Mouse (Mus musculus): ENCODE measurements around the gene Rnls.

Rnls gene

DNA sequence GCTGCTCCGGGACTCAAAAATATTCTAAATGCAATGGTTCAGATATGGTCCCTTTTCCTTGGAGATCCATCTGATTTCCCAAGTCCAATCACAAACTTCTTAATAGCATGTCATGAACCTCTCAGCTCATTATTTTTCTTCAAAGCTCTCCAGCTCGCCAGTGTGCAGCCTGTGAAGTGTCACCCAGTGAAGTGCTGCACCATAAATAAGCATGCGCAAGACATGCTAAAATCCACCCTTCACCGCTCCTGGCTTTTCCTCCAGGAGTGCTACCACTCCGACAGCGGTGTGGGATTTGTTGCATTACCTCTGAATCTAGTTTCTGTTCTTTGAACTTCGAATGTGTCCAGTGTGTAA is 289.3 kb downstream of the Rnls start:
- DNase-seq (ENCODE audit: low read depth), result no peak

- DNase-seq (ENCODE audit: low read depth), result peak; percentile 73
These were observed 289.9 kb downstream of the Rnls start for GRCm38 (mm10) chr19:33102008-33102782.

DNA sequence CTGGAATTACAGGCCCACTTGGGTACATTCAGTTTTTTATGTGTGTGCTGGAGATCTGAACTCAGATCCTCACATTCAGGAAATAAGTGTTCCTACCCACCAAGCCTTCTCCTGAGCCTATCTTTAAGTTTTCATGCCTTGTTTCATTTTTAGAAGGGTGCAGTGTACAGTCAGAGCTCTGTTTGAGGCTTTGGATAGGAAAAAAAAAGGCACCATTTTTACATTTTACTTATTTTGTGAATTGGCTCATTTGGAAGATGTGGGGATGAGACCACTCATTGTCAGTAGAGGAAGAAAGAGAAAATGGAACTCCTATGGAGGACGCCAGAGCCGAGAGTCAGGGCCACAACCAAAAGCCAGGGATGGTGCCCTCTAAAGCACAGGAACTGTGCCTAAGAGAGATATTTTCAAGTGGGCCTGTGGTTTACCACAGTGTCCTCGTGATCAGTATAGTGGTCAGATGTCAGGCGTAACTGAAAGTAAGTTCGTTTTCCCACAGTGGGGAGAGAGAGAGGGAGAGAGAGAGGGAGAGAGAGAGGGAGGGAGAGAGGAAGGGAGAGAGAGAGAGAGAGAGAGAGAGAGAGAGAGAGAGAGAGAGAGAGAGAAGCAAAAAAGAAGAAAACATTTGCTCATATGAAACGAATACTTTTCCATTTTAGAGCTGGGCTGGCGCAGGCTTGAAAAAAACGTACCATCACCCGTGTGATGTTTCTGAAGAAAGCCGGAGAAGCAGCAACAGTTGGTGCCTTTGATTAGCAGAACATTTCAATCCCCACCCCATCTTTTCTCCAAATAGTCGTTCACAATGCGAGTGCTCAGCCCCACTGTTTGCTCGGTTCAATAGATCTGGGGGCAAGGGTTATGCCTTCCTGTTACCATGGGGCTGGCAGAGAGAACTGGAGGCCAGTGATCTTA is 290.7 kb downstream of the Rnls start:
- DNase-seq (ENCODE audit: low read depth), result peak; percentile 79

DNA sequence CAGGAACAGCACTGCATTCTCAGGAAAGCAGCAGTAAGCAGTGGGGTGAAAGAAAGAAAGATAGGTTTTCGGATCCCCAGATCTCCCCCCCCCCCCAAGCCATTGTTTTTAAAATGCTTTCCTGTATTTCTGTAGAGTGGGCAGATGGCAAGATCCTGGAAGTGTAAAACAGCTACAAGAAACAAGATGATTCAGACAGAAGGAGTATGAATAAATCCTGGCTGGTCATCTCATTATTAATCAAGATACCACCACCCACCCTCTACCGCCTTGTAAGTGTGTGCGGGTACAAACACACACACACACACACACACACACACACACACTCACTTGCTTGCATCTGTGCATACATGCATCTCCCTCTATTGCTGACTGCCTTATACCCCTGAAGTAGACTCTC is 291.5 kb downstream of the Rnls start:
- no peak for DNase-seq (ENCODE audit: low read depth)

- no peak for DNase-seq (ENCODE audit: low read depth)
These were observed 292.1 kb downstream of the Rnls start for GRCm38 (mm10) chr19:33100031-33100430.

- DNase-seq (ENCODE audit: low read depth), result no peak
These were observed 292.8 kb downstream of the Rnls start for GRCm38 (mm10) chr19:33099201-33099788.

- no peak for DNase-seq (ENCODE audit: low read depth)
These were observed 294.4 kb downstream of the Rnls start for GRCm38 (mm10) chr19:33097691-33098090.

- no peak for DNase-seq (ENCODE audit: low read depth)
These were observed 295.5 kb downstream of the Rnls start for GRCm38 (mm10) chr19:33096581-33096980.

GRCm38 (mm10) chr19:33092575-33092974 is 299.5 kb downstream of the Rnls start:
- no peak for DNase-seq (ENCODE audit: low read depth)

GRCm38 (mm10) chr19:33091324-33091723 is 300.8 kb downstream of the Rnls start:
- DNase-seq (ENCODE audit: low read depth), result no peak

DNA sequence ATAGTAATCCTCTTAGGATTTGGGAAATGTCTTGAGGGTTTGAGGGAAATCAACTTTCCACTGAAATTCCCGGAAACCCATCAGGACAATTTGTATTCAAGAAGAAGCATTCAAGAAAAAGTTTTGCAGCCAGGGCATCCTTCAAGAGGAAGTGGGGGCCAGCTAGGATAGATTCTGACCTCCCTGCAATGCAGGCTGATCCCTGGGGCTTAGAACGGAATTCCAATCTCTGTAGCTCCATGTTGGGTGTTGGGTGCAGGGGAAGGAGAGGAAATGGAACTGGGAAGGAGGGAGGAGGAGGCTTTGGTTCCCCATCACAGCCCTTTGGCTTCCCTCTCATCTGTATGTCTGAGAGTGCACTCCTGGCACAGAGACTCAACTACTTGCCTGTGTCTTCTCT is 303.2 kb downstream of the Rnls start:
- DNase-seq (ENCODE audit: low read depth), result no peak

GRCm38 (mm10) chr19:33087961-33088360 is 304.1 kb downstream of the Rnls start:
- no peak for DNase-seq (ENCODE audit: low read depth)
